Mouse (Mus musculus): ENCODE results near the gene Nedd9. TPM values are rescaled to one million over a fixed set of nuclear protein-coding genes. Genes with fewer than 3 reads are reported as not detected.

Gene Nedd9
- 12.4 and 19.2 TPM in 2 replicates for polyA plus RNA-seq (2015; fragmentation: Nextera tagmentation; extraction: Ambion mirVana)

DNA sequence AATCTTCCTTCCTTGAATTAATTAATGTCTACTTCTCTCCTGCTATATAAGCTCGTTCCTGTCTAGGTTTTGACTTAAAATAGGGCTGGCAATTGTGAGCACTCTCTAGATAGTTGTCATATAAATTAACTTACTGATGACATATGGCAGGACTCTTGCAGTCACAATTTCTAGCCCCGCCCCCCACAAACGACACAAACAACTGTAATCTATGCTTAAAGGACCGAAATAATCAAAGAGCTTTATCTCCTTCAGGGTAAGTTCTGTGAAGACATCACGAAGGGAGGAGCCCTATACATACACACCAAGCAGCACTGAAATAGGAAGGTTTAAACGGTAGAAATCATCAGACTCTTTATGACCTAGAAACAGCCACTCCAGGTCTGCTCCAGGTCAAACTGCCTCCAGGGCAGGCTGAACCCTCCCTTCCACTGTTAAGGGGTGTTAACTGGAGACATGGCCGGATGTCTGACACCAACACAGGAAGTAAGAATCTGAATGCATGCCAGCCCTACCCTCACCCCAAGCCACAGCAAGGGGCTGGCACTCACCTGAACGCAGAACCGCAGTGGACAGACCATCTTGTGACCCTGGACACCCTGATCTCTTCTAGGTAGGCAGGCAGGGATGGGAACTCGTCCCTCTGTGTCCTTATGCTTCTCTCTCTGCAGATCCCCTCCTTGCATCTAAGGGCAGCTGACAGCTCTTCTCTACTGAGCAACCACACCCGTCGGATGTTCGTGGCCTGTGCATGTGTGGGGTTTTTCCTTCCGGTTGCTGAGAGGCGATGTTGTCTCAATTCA is at the start of gene Nedd9:
Gene Nedd9, minus strand, starts transcription at position 757 of the 803 bp plus-strand sequence.
- 0 out of 2 replicates have a peak, but pooled peaks cover 5% of the 10 kb centered on the region for H3K4me1 ChIP-seq
- H3K27me3 ChIP-seq (replicated peaks), result no peaks in the 10 kb centered on the region
- no peak within 1 kb of the TSS for H3K27ac ChIP-seq (replicated peaks)
- no peak within 1 kb of the TSS for H3K4me2 ChIP-seq
- WGBS, result 82% methylated on average over 15 of the region's 15 CpGs
- no peaks in the 10 kb centered on the region for H3K36me3 ChIP-seq
- no peaks in the 10 kb centered on the region for H3K9me3 ChIP-seq (replicated peaks)
- no peak within 1 kb of the TSS for H3K9ac ChIP-seq (replicated peaks)
- no peak within 1 kb of the TSS for H3K4me3 ChIP-seq (replicated peaks)
- ATAC-seq (ENCODE audit: low FRiP score), result no peak

- WGBS, result 83% methylated on average over 5 of the region's 5 CpGs
- ATAC-seq (ENCODE audit: low FRiP score), result no peak
Observed at GRCm38 (mm10) chr13:41532625-41533024, 45.5 kb upstream of the Nedd9 start.

GRCm38 (mm10) chr13:41530326-41530725 is 43.2 kb upstream of the Nedd9 start:
- no peaks in the 10 kb centered on the region for H3K27me3 ChIP-seq (replicated peaks)
- no peak overlapping the region for H3K4me3 ChIP-seq (replicated peaks)
- no peaks in the 10 kb centered on the region for H3K9me3 ChIP-seq (replicated peaks)
- H3K4me1 ChIP-seq, result no peaks in the 10 kb centered on the region
- no peak overlapping the region for H3K4me2 ChIP-seq
- ATAC-seq (ENCODE audit: low FRiP score), result no peak
- no peak overlapping the region for H3K27ac ChIP-seq (replicated peaks)
- H3K36me3 ChIP-seq, result no peaks in the 10 kb centered on the region
- no peak overlapping the region for H3K9ac ChIP-seq (replicated peaks)

More at GRCm38 (mm10) chr13:41532625-41533024, 45.5 kb upstream of the Nedd9 start:
- no peak overlapping the region for H3K9ac ChIP-seq (replicated peaks)
- H3K36me3 ChIP-seq, result no peaks in the 10 kb centered on the region
- no peak overlapping the region for H3K4me3 ChIP-seq (replicated peaks)
- no peaks in the 10 kb centered on the region for H3K4me1 ChIP-seq
- H3K9me3 ChIP-seq (replicated peaks), result no peaks in the 10 kb centered on the region
- H3K27ac ChIP-seq (replicated peaks), result no peak overlapping the region
- H3K27me3 ChIP-seq (replicated peaks), result no peaks in the 10 kb centered on the region
- H3K4me2 ChIP-seq, result no peak overlapping the region

GRCm38 (mm10) chr13:41524208-41524607 is 37.0 kb upstream of the Nedd9 start:
- H3K4me3 ChIP-seq (replicated peaks), result no peak overlapping the region
- no peak for ATAC-seq (ENCODE audit: low FRiP score)
- H3K27me3 ChIP-seq (replicated peaks), result no peaks in the 10 kb centered on the region
- no peak overlapping the region for H3K27ac ChIP-seq (replicated peaks)
- no peak overlapping the region for H3K4me2 ChIP-seq
- H3K36me3 ChIP-seq, result no peaks in the 10 kb centered on the region
- H3K4me1 ChIP-seq, result no peaks in the 10 kb centered on the region
- no peak overlapping the region for H3K9ac ChIP-seq (replicated peaks)
- H3K9me3 ChIP-seq (replicated peaks), result no peaks in the 10 kb centered on the region
- WGBS, result 96% methylated on average over 11 of the region's 11 CpGs

DNA sequence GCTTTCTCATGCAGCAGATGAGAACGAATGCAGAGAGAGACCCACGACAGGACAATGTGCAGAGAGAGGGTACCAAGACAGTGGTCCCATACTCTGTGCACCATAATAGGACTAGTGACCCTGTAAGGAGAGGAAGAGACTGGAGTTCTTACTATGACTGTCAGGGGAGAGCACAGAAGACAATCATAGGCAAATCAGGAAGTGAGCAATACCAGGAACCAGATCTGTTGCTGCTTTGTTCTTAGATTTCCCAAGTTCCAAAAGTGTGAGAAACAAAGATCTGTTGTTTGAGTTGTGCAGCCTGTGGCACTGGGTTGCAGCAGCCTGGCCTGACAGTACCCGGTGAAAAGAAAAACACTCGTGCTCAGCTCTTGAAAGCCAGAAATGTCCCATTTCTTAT is 34.1 kb upstream of the Nedd9 start:
- Histone ChIP-seq H3K4me1 (no peaks in the 10 kb centered on the region), H3K9me3 (replicated peaks) (no peaks in the 10 kb centered on the region), H3K27ac (replicated peaks) (no peak overlapping the region), H3K36me3 (no peaks in the 10 kb centered on the region), H3K27me3 (replicated peaks) (no peaks in the 10 kb centered on the region), H3K9ac (replicated peaks) (no peak overlapping the region), H3K4me3 (replicated peaks) (no peak overlapping the region), H3K4me2 (no peak overlapping the region)
- WGBS, result 78% methylated on average over 4 of the region's 4 CpGs
- no peak for ATAC-seq (ENCODE audit: low FRiP score)

- Histone ChIP-seq H3K4me1 (no peaks in the 10 kb centered on the region), H3K9me3 (replicated peaks) (no peaks in the 10 kb centered on the region), H3K4me2 (no peak overlapping the region), H3K27me3 (replicated peaks) (no peaks in the 10 kb centered on the region), H3K36me3 (no peaks in the 10 kb centered on the region), H3K27ac (replicated peaks) (no peak overlapping the region), H3K4me3 (replicated peaks) (no peak overlapping the region), H3K9ac (replicated peaks) (no peak overlapping the region)
- ATAC-seq (ENCODE audit: low FRiP score), result no peak
- 89% methylated on average over 5 of the region's 5 CpGs for WGBS
Observed at GRCm38 (mm10) chr13:41520549-41521161, 33.5 kb upstream of the Nedd9 start.

DNA sequence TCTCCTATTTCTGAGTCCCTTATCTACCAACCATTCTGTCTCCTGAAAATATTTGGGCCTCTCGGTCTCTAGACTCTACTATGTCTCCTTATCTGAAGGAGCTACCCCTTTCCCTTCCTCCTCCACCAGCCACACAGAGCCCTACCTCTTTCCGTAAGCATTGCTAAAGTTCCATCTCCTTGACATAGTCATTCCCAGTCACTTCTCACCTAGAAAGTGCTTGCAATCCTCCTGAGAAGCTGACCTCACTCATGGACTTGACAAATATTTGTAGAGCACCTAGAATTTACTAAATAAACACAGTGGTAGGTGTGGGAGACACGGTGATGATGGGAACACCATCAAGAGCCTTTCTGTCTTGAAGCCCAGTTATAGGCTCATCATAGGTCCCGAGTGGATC is 32.6 kb upstream of the Nedd9 start:
- WGBS, result 87% methylated on average over 4 of the region's 4 CpGs
- Histone ChIP-seq H3K9ac (replicated peaks) (no peak overlapping the region), H3K4me1 (no peaks in the 10 kb centered on the region), H3K27ac (replicated peaks) (no peak overlapping the region), H3K4me2 (no peak overlapping the region), H3K36me3 (no peaks in the 10 kb centered on the region), H3K27me3 (replicated peaks) (no peaks in the 10 kb centered on the region), H3K4me3 (replicated peaks) (no peak overlapping the region), H3K9me3 (replicated peaks) (no peaks in the 10 kb centered on the region)
- no peak for ATAC-seq (ENCODE audit: low FRiP score)

- Histone ChIP-seq H3K4me2 (no peak overlapping the region), H3K9me3 (replicated peaks) (no peaks in the 10 kb centered on the region), H3K36me3 (no peaks in the 10 kb centered on the region), H3K27ac (replicated peaks) (no peak overlapping the region), H3K4me3 (replicated peaks) (no peak overlapping the region), H3K4me1 (no peaks in the 10 kb centered on the region), H3K9ac (replicated peaks) (no peak overlapping the region), H3K27me3 (replicated peaks) (no peaks in the 10 kb centered on the region)
- WGBS, result 85% methylated on average over 4 of the region's 4 CpGs
- ATAC-seq (ENCODE audit: low FRiP score), result no peak
Observed at GRCm38 (mm10) chr13:41517193-41517592, 30.0 kb upstream of the Nedd9 start.

DNA sequence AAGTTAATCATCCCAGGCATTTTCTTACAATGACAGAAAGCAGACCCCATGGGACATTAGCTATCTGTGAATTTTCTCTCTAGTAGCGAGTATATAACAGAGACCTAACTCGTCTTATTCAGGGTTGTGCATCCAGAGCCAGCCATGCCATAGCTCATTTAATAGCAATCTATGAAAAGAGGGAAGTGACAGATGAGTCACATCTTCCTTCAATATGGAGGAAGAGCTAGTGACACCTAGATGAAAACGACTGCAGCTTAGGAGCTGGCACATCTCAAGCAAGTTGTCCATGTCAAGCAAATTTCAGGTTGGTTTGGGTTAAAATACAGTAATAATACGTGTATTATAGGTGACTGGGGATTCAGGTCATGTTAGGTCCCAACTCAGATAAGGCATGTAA is 28.6 kb upstream of the Nedd9 start:
- Histone ChIP-seq H3K27ac (replicated peaks) (no peak overlapping the region), H3K4me2 (no peak overlapping the region), H3K9ac (replicated peaks) (no peak overlapping the region), H3K36me3 (no peaks in the 10 kb centered on the region), H3K4me1 (no peaks in the 10 kb centered on the region), H3K4me3 (replicated peaks) (no peak overlapping the region), H3K9me3 (replicated peaks) (no peaks in the 10 kb centered on the region), H3K27me3 (replicated peaks) (no peaks in the 10 kb centered on the region)
- WGBS, result 86% methylated on average over 4 of the region's 4 CpGs
- ATAC-seq (ENCODE audit: low FRiP score), result no peak

- H3K9ac ChIP-seq (replicated peaks), result no peak overlapping the region
- H3K4me3 ChIP-seq (replicated peaks), result no peak overlapping the region
- no peak for ATAC-seq (ENCODE audit: low FRiP score)
- H3K27me3 ChIP-seq (replicated peaks), result no peaks in the 10 kb centered on the region
- H3K36me3 ChIP-seq, result no peaks in the 10 kb centered on the region
- no peaks in the 10 kb centered on the region for H3K4me1 ChIP-seq
- H3K27ac ChIP-seq (replicated peaks), result no peak overlapping the region
- no peaks in the 10 kb centered on the region for H3K9me3 ChIP-seq (replicated peaks)
- 79% methylated on average over 8 of the region's 8 CpGs for WGBS
- no peak overlapping the region for H3K4me2 ChIP-seq
Observed at GRCm38 (mm10) chr13:41514918-41515317, 27.8 kb upstream of the Nedd9 start.

DNA sequence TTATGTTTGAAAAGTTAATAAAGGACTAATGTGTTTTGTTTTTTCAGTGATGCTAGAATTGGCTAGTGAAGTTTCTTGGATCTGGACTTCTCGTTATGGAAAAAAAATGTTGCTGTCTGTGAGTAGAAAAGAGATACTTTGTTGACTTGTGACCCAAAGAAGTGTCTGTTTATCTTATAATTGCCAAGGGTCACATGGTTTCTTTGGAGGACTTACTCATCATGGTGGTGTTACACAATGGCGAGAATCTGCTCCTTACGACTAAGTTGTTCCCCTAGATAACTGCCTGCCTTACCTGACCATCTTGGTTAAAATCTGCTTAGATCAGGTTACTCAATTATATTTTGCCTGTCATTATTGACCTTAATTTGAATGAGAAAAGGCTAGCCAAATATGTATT is 26.3 kb upstream of the Nedd9 start:
- H3K27ac ChIP-seq (replicated peaks), result no peak overlapping the region
- no peaks in the 10 kb centered on the region for H3K27me3 ChIP-seq (replicated peaks)
- ATAC-seq (ENCODE audit: low FRiP score), result no peak
- H3K4me2 ChIP-seq, result no peak overlapping the region
- H3K4me3 ChIP-seq (replicated peaks), result no peak overlapping the region
- no peak overlapping the region for H3K9ac ChIP-seq (replicated peaks)
- WGBS, result 96% methylated on average over 3 of the region's 3 CpGs
- no peaks in the 10 kb centered on the region for H3K9me3 ChIP-seq (replicated peaks)
- H3K4me1 ChIP-seq, result no peaks in the 10 kb centered on the region
- H3K36me3 ChIP-seq, result no peaks in the 10 kb centered on the region

GRCm38 (mm10) chr13:41512243-41512642 is 25.1 kb upstream of the Nedd9 start:
- H3K9ac ChIP-seq (replicated peaks), result no peak overlapping the region
- no peak overlapping the region for H3K4me2 ChIP-seq
- H3K36me3 ChIP-seq, result no peaks in the 10 kb centered on the region
- no peak overlapping the region for H3K27ac ChIP-seq (replicated peaks)
- H3K9me3 ChIP-seq (replicated peaks), result no peaks in the 10 kb centered on the region
- ATAC-seq (ENCODE audit: low FRiP score), result no peak
- H3K27me3 ChIP-seq (replicated peaks), result no peaks in the 10 kb centered on the region
- WGBS, result 60% methylated on average over 4 of the region's 4 CpGs
- H3K4me1 ChIP-seq, result no peaks in the 10 kb centered on the region
- H3K4me3 ChIP-seq (replicated peaks), result no peak overlapping the region

Measured in neural tube, embryonic 15.5 days (tissue).